Mouse (Mus musculus) stomach, postnatal 0 days (tissue): ENCODE results near the gene Lrp11. TPM values are rescaled to one million over a fixed set of nuclear protein-coding genes. Genes with fewer than 3 reads are reported as not detected.
A peak's percentile ranks its signal among the peaks of the same experiment; 100 is the strongest.

Experiments used
- ATAC-seq: fragments of 200-750 bp; cut with Nextera tagmentation; 2 replicates; pipeline ENCODE4 v1.8.0; 2017; ENCODE audit not compliant: low FRiP score, low TSS enrichment
- DNase-seq: peaks from one replicate; pipeline ENCODE4 v3.0.0-alpha.2; 2016; ENCODE audit warnings: low spot score
- H3K27ac ChIP-seq: fragments of 300-500 bp; sonication (generic); replicated peaks from 2 replicates; pipeline ENCODE4 v1.5.1; 2014; ENCODE audit warnings: mild to moderate bottlenecking, control low read depth
- H3K27me3 ChIP-seq: fragments of 300-500 bp; sonication (generic); 2 replicates; pipeline ENCODE4 v1.6.1; 2014; ENCODE audit warnings: low read length; ENCODE audit not compliant: control insufficient read depth, insufficient read depth
- H3K36me3 ChIP-seq: fragments of 300-500 bp; sonication (generic); 2 replicates; pipeline ENCODE4 v1.6.1; 2014; ENCODE audit warnings: low read length, mixed read lengths; ENCODE audit not compliant: control insufficient read depth, insufficient read depth
- H3K4me1 ChIP-seq: fragments of 300-500 bp; sonication (generic); replicated peaks from 2 replicates; pipeline ENCODE4 v1.6.1; 2014; ENCODE audit warnings: antibody characterized with exemption; ENCODE audit not compliant: control insufficient read depth, insufficient read depth
- H3K4me2 ChIP-seq: fragments of 300-500 bp; sonication (generic); replicated peaks from 2 replicates; pipeline ENCODE4 v1.6.1; 2014; ENCODE audit warnings: low read depth, mild to moderate bottlenecking, control low read depth, moderate library complexity
- H3K4me3 ChIP-seq: fragments of 300-500 bp; sonication (generic); 2 replicates; pipeline ENCODE4 v1.5.1; 2014; ENCODE audit warnings: low read depth, low read length, control low read depth
- H3K9ac ChIP-seq: fragments of 300-500 bp; sonication (generic); 2 replicates; pipeline ENCODE4 v1.6.1; 2014; ENCODE audit warnings: mild to moderate bottlenecking, low read length, control low read depth, mixed read lengths
- H3K9me3 ChIP-seq: fragments of 300-500 bp; sonication (generic); 2 replicates; pipeline ENCODE4 v1.6.1; 2016; ENCODE audit warnings: low read length; ENCODE audit not compliant: control insufficient read depth
- CTCF ChIP-seq: IDR thresholded peaks from 2 replicates; pipeline ENCODE4 v1.5.1; 2016; ENCODE audit warnings: antibody characterized with exemption, low read depth, mild to moderate bottlenecking, moderate library complexity
- EP300 ChIP-seq: optimal IDR thresholded peaks from 2 replicates; pipeline ENCODE3; 2016; ENCODE audit warnings: antibody characterized with exemption
- WGBS: fragments of 180-500 bp; shearing (Covaris S2); extraction: QIAGEN DNeasy Blood & Tissue Kit; methylation state at CpG from one replicate; pipeline ENCODE4 v1.1.7; 2014; 5-methylcytosine and 5-hydroxymethylcytosine counted together
- polyA plus RNA-seq: library from polyadenylated mRNA; unstranded; fragments of >200 nt; fragmentation: Nextera tagmentation; extraction: Ambion mirVana; gene quantifications from 2 replicates; pipeline ENCODE4 v1.2.1, GENCODE M21; 2015

Gene Lrp11
- polyA plus RNA-seq, 1 experiment from 2014 or later = 2.9 TPM

GRCm38 (mm10) chr10:7630951-7631720 lies 41.5 kb downstream of the Lrp11 start:
- Histone ChIP-seq H3K36me3 (peaks cover 5% of the 10 kb centered on the region; the same call in 1 of the 2 replicates), H3K27ac (no peak overlapping the region), H3K9ac (no peak overlapping the region), H3K4me2 (no peak overlapping the region), H3K4me1 (no peaks in the 10 kb centered on the region), H3K4me3 (no peak overlapping the region), H3K9me3 (no peaks in the 10 kb centered on the region), H3K27me3 (no peaks in the 10 kb centered on the region)
- TF ChIP-seq CTCF (no peak), EP300 (no peak)
- 63% methylated on average over 16 of the region's 16 CpGs for WGBS
- DNase-seq (no peak), ATAC-seq (no peak)

- Histone ChIP-seq H3K9ac (no peak overlapping the region), H3K9me3 (no peaks in the 10 kb centered on the region), H3K4me3 (no peak overlapping the region), H3K27me3 (no peaks in the 10 kb centered on the region), H3K27ac (no peak overlapping the region), H3K4me2 (no peak overlapping the region), H3K4me1 (no peaks in the 10 kb centered on the region), H3K36me3 (peaks cover 6% of the 10 kb centered on the region; the same call in 1 of the 2 replicates)
- DNase-seq = no peak
- ATAC-seq = no peak
- TF ChIP-seq EP300 = no peak
- TF ChIP-seq CTCF = no peak
- 95% methylated on average over 12 of the region's 12 CpGs for WGBS
Measured at GRCm38 (mm10) chr10:7640366-7640765, 50.8 kb downstream of the Lrp11 start.

DNA sequence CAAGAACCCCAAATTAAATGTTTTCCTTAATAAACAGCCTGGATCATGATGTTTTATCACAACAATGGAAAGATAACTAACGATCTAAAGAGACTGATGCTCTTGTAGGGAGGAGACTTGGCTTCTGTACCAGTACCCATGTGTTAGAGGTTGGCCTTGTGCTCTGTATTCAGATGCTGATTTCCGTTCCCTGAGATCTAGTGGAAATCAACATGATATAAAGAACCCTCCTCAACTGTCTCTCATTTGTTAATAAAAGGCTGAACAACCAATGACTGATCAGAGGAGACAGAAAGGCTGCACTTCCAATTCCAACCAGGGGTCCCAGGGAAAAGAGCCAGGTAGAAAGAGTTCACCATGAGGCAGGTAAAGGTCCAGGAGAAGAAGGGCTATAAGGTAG lies 56.3 kb downstream of the Lrp11 start:
- Histone ChIP-seq H3K4me3 (no peak overlapping the region), H3K4me2 (no peak overlapping the region), H3K27me3 (no peaks in the 10 kb centered on the region), H3K9me3 (no peaks in the 10 kb centered on the region), H3K27ac (no peak overlapping the region), H3K36me3 (peaks cover 14% of the 10 kb centered on the region), H3K9ac (no peak overlapping the region), H3K4me1 (no peaks in the 10 kb centered on the region)
- no peak for DNase-seq
- ATAC-seq = no peak
- WGBS = 87% methylated on average over 2 of the region's 2 CpGs
- TF ChIP-seq CTCF (no peak), EP300 (no peak)

DNA sequence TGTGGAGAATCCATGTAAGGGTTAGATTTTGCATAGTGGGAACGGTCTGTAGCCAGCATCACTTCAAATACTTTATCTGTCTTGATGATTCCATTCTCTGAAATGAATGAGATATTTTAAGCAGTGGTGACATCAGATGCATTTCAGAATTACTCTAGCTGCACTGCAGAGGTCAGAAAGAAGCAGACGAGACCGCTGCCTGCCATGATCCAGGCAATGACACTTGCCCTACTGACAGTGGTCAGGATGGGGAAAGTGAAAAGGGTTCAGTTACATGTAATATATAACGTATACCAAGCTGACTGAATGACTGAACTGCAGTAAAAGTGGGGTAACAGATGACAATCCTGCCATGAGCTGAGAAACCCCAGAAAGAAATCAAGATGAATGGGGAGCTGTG lies 59.5 kb downstream of the Lrp11 start:
- Histone ChIP-seq H3K4me1 (no peaks in the 10 kb centered on the region), H3K27me3 (no peaks in the 10 kb centered on the region), H3K27ac (no peak overlapping the region), H3K9me3 (no peaks in the 10 kb centered on the region), H3K9ac (no peak overlapping the region), H3K36me3 (peaks cover 13% of the 10 kb centered on the region), H3K4me2 (no peak overlapping the region), H3K4me3 (no peak overlapping the region)
- no peak for ATAC-seq
- no peak for DNase-seq
- 85% methylated on average over 4 of the region's 4 CpGs for WGBS
- TF ChIP-seq CTCF (no peak), EP300 (no peak)

- no peaks in the 10 kb centered on the region for H3K4me1 ChIP-seq
- H3K36me3 ChIP-seq = peaks cover 11% of the 10 kb centered on the region
- TF ChIP-seq EP300 (no peak), CTCF (no peak)
- H3K9me3 ChIP-seq = no peaks in the 10 kb centered on the region
- no peak overlapping the region for H3K27ac ChIP-seq
- WGBS = 94% methylated on average over 2 of the region's 2 CpGs
- no peak overlapping the region for H3K4me2 ChIP-seq
- DNase-seq (no peak), ATAC-seq (no peak)
- H3K4me3 ChIP-seq = no peak overlapping the region
- H3K27me3 ChIP-seq = no peaks in the 10 kb centered on the region
- no peak overlapping the region for H3K9ac ChIP-seq
Measured at GRCm38 (mm10) chr10:7651057-7651456, 61.5 kb downstream of the Lrp11 start.

- Histone ChIP-seq H3K4me1 (no peaks in the 10 kb centered on the region), H3K36me3 (no peaks in the 10 kb centered on the region), H3K27ac (peak overlapping the region; percentile 93), H3K4me3 (peak overlapping the region; percentile 81), H3K27me3 (no peaks in the 10 kb centered on the region), H3K4me2 (peak overlapping the region; percentile 81), H3K9me3 (no peaks in the 10 kb centered on the region), H3K9ac (peak overlapping the region; percentile 79)
- WGBS = under 1% methylated on average over 44 of the region's 44 CpGs
- TF ChIP-seq CTCF (no peak), EP300 (no peak)
- DNase-seq (peak; percentile 39), ATAC-seq (peak; percentile 84)
Measured at GRCm38 (mm10) chr10:7662471-7663141, 73.0 kb downstream of the Lrp11 start.
